Mouse (Mus musculus): Measurements from ENCODE around the gene Dgkz.

Dgkz gene

GRCm38 (mm10) chr2:91960459-91960858, 15.2 kb downstream of the Dgkz start:
- no peak for DNase-seq (ENCODE audit: low spot score in 2 of 2)

DNA sequence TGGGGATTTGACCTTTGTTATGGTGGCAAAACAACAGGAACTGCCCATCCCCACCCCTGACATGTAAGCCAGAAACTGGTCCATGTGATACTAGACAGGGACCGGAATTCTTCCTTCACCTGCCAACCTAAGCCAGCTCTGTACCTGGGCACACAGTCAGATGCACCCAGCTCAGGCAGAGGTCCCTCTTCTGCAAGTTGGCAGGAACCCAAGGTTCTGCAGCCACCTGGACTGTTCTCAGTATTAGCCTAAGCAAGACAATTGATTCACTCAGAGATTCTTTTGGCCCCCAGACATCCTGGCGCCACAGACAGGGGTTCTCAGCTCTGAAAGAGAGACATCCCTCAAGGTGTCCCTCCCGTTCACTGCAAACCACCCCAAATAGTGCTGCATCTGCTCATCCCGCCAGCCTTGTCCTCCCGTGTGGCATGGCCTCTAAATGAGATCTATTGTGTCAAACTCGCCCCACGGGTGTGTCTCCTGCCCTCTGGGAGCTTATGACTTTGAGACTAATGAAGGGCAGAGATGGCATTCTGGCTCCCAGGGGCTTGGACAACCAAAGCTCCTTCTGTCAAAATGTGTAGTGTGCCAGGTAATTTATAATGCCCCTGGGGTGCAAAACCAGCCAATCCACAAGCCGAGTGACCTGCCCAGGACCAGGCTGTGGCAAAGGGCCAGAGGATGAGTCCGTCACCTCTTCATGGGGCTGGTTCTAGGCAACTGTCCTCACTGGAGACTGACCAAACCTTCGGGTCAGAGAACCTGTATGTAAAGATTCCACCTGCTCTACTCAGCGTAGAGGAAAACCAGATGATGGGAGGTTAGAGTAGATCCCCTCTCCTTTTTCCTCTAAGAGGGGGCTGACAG, 15.9 kb downstream of the Dgkz start:
- DNase-seq (ENCODE audit: low spot score in 2 of 2) = peak in 1 of 2 experiments; percentile 59

GRCm38 (mm10) chr2:91958701-91959457, 16.8 kb downstream of the Dgkz start:
- peak; percentile 62 to 80 for DNase-seq (ENCODE audit: low spot score in 2 of 2)

DNA sequence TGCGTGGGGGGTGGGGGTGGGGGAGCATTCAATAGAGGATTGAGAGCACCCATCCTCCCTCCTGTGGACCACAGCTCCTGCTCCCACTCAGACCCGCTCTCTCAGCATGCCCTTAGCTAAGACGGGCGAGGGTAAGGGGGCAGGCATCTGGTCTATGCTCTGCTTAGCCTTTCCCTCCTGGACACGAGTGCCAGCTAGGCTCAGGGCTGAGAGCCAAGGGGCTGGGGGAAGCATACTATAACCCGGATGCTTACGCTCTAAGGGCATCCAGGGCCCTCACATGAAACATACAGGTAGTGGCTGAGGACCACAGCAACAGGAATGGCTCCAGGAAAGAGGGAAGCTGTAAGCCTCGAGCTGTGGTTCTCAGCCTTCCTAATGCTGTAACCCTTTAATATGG, 17.6 kb downstream of the Dgkz start:
- no peak for DNase-seq (ENCODE audit: low spot score in 2 of 2)

DNA sequence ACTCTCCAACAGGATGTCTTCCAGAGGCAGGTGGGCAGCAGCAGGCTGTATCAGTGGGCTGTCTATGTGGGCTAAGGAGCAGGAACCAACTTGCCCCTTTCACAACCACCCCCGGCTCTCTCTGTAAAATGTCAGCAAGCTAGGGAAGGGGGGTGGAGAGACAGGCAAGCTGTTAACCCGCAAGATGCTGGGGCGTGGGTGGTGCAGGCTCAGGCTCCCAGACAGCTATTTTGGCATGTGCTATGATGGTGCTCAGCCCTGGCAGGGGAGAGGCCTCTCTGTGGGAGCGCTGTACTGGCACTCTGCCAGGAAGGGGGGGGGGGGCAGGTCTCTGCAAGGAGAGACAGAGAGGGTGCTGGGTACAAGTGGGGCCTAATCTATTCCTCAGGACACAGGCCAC, 18.6 kb downstream of the Dgkz start:
- no peak for DNase-seq (ENCODE audit: low spot score in 2 of 2)

DNA sequence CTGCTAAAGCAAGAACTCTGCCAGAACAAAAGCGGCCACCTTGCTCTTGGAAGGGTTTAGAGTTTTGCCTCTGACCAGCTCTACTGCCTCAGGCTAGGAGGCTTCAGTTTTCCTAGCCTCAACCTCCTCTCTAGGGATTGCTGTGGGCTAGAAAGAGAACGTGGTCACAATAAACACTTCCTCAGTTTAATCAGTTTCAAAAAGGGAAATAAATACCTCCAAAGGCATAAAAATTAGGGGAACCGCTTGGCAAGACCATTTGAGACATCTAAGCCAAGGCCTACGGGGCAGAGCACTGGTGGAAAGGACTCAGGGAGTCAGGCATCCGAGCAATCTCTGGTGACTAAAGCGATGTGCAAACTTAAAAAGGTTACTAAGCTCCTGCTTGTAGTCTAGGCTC, 19.8 kb downstream of the Dgkz start:
- no peak for DNase-seq (ENCODE audit: low spot score in 2 of 2)

GRCm38 (mm10) chr2:91955121-91955591, 20.5 kb downstream of the Dgkz start:
- DNase-seq (ENCODE audit: low spot score in 2 of 2) = no peak

DNA sequence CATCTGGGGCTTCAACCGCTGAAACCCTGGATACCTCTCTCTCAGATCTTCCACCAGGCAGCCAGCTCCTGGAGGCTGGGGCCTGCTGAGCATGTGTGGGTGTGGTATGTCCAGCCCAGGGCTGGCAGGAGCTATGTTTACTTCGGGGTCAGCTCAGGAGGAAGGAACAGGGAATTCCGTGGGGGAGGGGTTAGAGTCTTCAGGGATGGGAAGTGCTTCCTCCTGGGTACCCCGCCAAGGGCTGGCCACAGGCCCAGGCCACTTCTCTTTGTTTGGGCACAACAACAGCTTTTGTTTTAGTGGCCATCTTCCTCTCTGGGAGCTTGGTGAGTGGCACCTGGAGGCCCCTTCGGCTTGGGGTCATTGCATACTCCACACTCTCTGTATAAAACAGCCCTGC, 21.8 kb downstream of the Dgkz start:
- no peak for DNase-seq (ENCODE audit: low spot score in 2 of 2)

- peak in 1 of 2 experiments; percentile 61 for DNase-seq (ENCODE audit: low spot score in 2 of 2)
Observed at GRCm38 (mm10) chr2:91950275-91951085, 25.2 kb downstream of the Dgkz start.

GRCm38 (mm10) chr2:91949411-91950274, 26.0 kb downstream of the Dgkz start:
- DNase-seq (ENCODE audit: low spot score in 2 of 2) = no peak

DNA sequence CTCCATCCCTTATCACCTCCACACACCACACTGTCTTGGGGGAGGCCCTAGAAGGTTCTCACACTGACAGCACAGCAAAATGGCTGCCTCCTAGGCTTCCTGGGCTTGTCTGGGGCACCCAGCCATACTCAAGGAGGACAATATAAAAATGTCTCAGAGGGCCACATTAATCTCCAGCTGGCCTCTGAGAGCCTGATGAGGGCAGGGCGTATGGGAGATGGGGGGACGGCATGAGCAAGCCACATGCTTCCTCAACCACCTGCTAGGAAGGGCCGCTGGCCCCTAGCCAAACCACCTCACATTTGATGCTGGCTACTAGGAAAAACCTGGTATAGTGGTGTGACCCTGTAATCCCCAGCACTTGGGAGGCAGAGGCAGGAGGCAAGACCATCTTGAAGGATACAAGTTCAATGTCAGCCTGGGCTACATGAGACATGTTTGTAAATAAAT, 26.8 kb downstream of the Dgkz start:
- DNase-seq (ENCODE audit: low spot score in 2 of 2) = no peak

DNA sequence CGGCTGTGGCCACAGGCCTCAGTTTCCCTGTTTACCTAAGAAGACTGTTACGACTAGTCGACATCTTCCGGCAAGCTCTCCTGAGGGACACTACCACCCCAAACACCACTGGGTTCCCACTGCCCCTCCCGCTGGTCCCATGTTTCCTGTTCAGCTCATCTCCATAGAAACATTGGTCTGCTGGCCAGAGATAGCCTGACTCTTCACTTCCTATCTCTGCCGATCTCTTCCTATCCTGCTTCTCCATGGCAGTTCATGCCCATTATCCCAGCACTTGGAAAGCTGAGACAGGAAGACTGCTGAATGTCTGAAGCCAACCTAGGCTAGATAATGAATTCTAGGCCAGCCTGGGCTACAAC, 27.5 kb downstream of the Dgkz start:
- no peak for DNase-seq (ENCODE audit: low spot score in 2 of 2)

DNA sequence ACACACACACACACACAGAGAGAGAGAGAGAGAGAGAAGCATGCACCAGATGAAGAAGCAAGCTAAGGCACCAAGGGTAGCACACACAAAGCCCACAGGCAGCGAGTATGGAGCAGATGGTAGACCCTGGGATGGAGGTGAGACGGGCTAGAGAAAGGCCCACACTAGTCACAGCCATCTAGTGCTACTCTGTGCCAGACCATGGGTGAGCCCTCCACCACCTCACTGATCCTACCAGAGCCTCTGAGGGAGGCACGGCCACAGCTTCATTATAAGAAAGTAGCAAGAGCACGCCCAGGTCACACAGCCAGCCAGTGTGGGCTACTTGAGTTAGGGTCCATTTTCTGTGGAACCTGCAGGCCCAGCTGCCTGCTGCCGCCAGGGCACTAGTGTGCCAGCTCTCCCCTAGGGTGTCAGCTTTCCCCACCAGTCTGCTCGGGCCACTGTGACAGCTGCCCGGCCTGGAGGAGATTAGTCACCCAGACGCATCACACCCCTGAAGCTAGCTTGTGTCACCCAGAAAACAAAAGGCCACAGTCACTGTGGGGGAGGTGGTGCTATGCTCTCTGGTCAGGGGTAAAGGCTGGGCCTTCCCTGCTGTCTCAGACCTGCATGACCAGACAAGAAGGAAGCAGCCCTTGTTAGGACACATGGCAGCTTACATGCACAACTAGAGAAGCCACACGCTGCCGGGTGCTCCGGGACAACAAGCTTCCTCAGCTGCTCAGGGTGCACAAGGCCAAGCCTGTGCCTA, 28.1 kb downstream of the Dgkz start:
- DNase-seq (ENCODE audit: low spot score in 2 of 2) = no peak

GRCm38 (mm10) chr2:91946836-91947235, 28.8 kb downstream of the Dgkz start:
- no peak for DNase-seq (ENCODE audit: low spot score in 2 of 2)

- DNase-seq (ENCODE audit: low spot score in 2 of 2) = no peak
Observed at GRCm38 (mm10) chr2:91945483-91945882, 30.2 kb downstream of the Dgkz start, which contains the start of gene Gm9821. TSS of gene Gm9821 (plus strand) at chr2:91945703.

- peak; percentile 79 to 92 for DNase-seq (ENCODE audit: low spot score in 2 of 2)
Observed at GRCm38 (mm10) chr2:91944170-91944950, 31.3 kb downstream of the Dgkz start.

DNA sequence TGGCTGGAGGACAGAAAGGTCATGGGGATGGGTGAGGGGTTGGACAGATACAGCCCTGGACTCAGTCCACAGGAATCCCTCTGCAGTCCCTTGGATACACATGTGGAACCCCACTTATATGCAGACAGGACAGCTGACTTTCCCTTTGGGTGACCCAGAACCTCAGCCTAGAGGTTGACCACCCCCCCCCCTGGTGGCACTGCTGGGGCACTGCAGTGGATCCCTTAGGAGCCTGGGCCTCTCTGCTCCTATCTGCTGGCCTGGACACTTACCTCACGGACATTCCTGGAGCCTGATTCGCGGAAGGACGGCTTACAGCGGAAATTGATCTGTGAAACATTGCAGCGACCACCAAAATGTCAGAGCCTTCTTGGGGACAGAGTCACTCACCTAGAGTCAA, 33.3 kb downstream of the Dgkz start:
- DNase-seq (ENCODE audit: low spot score in 2 of 2) = no peak

DNA sequence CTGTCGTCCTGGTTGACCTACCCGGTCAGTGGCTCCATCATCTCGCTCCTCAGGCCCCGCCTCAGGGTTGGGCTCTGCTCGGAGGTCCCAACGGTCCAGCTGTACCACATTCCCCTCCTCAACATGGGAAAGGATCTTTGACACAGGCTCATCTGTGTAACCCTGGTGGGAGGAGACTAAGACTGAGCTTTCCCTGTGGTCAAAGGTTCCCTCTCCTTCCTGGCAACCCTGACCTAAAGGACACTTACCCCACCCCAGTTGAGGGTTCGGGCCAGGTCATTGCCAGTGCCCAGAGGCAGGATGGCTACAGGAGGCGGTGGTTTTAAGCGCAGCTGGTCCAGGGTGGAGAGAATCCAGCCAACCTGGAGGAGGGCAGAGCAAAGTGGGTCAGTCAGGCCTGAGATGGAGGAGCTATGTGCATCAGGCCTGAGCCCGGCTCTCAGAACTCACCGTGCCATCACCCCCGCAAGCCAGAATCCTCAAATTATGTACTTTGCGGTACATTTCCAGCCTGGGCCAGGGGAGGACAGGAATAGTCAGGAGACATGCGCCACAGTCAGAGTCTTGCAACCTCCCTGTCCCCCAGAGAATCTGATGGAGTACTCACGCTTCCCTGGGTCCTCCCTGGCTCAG, 36.2 kb downstream of the Dgkz start:
- no peak for DNase-seq (ENCODE audit: low spot score in 2 of 2)

DNA sequence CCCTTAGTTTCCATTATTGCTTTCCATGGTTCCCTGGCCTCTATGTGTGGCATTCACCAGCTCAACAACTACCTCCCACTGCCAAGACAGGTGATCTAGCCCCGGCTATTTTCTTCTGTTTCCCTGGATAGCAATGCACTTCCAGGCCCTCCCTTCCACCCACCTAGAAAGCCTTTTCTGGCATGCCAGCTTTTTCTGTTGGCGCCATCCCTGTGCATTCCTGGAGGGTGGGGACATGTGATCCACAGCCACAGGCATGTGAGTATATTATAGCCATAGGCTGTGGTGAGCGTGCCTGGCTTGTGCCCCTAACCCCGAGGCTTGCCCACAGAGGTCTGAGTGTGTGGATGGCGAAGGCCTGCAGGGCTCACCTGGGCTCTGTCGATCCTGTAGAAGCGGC, 39.5 kb downstream of the Dgkz start:
- no peak for DNase-seq (ENCODE audit: low spot score in 2 of 2)
